Mouse (Mus musculus) limb, embryonic 11.5 days (tissue): ENCODE measurements around the gene Gm45021. TPM values are rescaled to one million over a fixed set of nuclear protein-coding genes. Genes with fewer than 3 reads are reported as not detected.

Experiments used
- ATAC-seq: fragments of 200-750 bp; cut with Nextera tagmentation; 2 replicates; pipeline ENCODE4 v1.8.0; 2017; ENCODE audit warnings: low read depth; ENCODE audit not compliant: insufficient number of reproducible peaks, low FRiP score, low TSS enrichment
- DNase-seq: peaks from one replicate; pipeline ENCODE4 v3.0.0-alpha.2; 2015; ENCODE audit warnings: low spot score
- H3K27ac ChIP-seq: fragments of 300-500 bp; sonication (generic); replicated peaks from 2 replicates; pipeline ENCODE4 v1.5.1; 2014; ENCODE audit warnings: low read depth, mild to moderate bottlenecking, low read length
- H3K27me3 ChIP-seq: fragments of 300-500 bp; sonication (generic); 2 replicates; pipeline ENCODE4 v1.6.1; 2014; ENCODE audit warnings: mild to moderate bottlenecking, low read length, mixed read lengths; ENCODE audit not compliant: control insufficient read depth, insufficient read depth
- H3K36me3 ChIP-seq: fragments of 300-500 bp; sonication (generic); 2 replicates; pipeline ENCODE4 v1.6.1; 2014; ENCODE audit warnings: mild to moderate bottlenecking, low read length, moderate library complexity, mixed read lengths; ENCODE audit not compliant: control insufficient read depth, insufficient read depth
- H3K4me1 ChIP-seq: fragments of 300-500 bp; sonication (generic); 2 replicates; pipeline ENCODE4 v1.6.1; 2014; ENCODE audit warnings: low read length, mixed read lengths; ENCODE audit not compliant: control insufficient read depth, insufficient read depth
- H3K4me2 ChIP-seq: fragments of 300-500 bp; sonication (generic); 2 replicates; pipeline ENCODE4 v1.6.1; 2014; ENCODE audit warnings: low read depth, mild to moderate bottlenecking, moderate library complexity; ENCODE audit not compliant: severe bottlenecking
- H3K4me3 ChIP-seq: fragments of 300-500 bp; sonication (generic); 2 replicates; pipeline ENCODE4 v1.5.1; 2014; ENCODE audit warnings: low read depth, low read length
- H3K9ac ChIP-seq: fragments of 300-500 bp; sonication (generic); 2 replicates; pipeline ENCODE4 v1.6.1; 2014; ENCODE audit warnings: mild to moderate bottlenecking, low read length
- H3K9me3 ChIP-seq: fragments of 300-500 bp; sonication (generic); 2 replicates; pipeline ENCODE4 v1.6.1; 2016; ENCODE audit warnings: low read length; ENCODE audit not compliant: control insufficient read depth
- WGBS: fragments of 180-500 bp; shearing (Covaris S2); extraction: QIAGEN DNeasy Blood & Tissue Kit; methylation state at CpG from one replicate; pipeline ENCODE4 v1.1.7; 2014; 5-methylcytosine and 5-hydroxymethylcytosine counted together
- polyA plus RNA-seq: library from polyadenylated mRNA; unstranded; fragments of >200 nt; fragmentation: Nextera tagmentation; extraction: Ambion mirVana; gene quantifications from 2 replicates; pipeline ENCODE4 v1.2.1, GENCODE M21; 2014

The Gm45021 gene
- polyA plus RNA-seq, 1 experiment from 2014 or later = not detected

GRCm38 (mm10) chr6:48642764-48643292 lies 53.4 kb downstream of the Gm45021 start:
- Histone ChIP-seq H3K9me3 (no peaks in the 10 kb centered on the region), H3K27ac (no peak overlapping the region), H3K9ac (no peak overlapping the region), H3K4me1 (no peaks in the 10 kb centered on the region), H3K27me3 (no peaks in the 10 kb centered on the region), H3K4me2 (no peak overlapping the region), H3K36me3 (no peaks in the 10 kb centered on the region), H3K4me3 (no peak overlapping the region)
- ATAC-seq = no peak
- 22% methylated on average over 4 of the region's 4 CpGs for WGBS
- DNase-seq = peak; percentile 37

DNA sequence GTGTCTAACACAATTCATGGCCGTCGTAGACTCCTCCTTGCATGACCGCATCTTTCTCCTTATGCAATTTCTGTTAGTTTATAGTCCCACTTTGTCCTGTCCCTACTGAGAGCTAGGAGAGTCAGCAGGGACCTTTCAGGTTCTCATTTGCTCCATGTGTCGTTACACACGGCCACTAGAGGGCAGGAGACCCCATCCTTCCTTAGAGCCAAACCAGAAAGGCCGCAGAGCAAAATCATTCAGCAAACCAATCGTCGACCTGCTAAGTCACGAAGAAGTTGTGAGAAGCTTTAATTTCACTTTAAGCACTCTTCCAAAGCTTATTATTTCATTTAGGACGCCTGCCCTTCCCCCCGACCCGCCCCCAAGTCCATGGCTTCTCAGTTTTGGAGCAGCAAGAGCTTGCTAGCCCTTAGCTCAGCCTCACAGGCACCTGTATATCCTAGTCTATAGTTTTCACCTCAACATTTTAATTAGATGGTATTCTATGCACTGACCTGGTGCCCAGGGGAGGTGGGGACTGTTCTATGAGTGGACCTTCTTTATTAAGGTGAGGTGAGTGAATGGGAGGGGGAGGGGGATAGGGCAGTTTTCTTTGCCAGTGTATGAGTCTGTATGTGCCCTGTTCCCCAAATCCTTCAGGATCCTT lies 56.4 kb downstream of the Gm45021 start:
- no peak overlapping the region for H3K4me2 ChIP-seq
- no peaks in the 10 kb centered on the region for H3K27me3 ChIP-seq
- H3K9ac ChIP-seq = no peak overlapping the region
- DNase-seq (peak; percentile 78), ATAC-seq (no peak)
- no peaks in the 10 kb centered on the region for H3K36me3 ChIP-seq
- no peak overlapping the region for H3K4me3 ChIP-seq
- H3K9me3 ChIP-seq = no peaks in the 10 kb centered on the region
- WGBS = 17% methylated on average over 12 of the region's 12 CpGs
- H3K27ac ChIP-seq = no peak overlapping the region
- H3K4me1 ChIP-seq = no peaks in the 10 kb centered on the region

- Histone ChIP-seq H3K4me3 (no peak overlapping the region), H3K9ac (no peak overlapping the region), H3K27me3 (no peaks in the 10 kb centered on the region), H3K27ac (no peak overlapping the region), H3K4me2 (no peak overlapping the region), H3K4me1 (no peaks in the 10 kb centered on the region), H3K9me3 (no peaks in the 10 kb centered on the region), H3K36me3 (no peaks in the 10 kb centered on the region)
- WGBS = 84% methylated on average over 4 of the region's 4 CpGs
- no peak for ATAC-seq
- DNase-seq = no peak
Measured at GRCm38 (mm10) chr6:48646309-48646690, 56.9 kb downstream of the Gm45021 start.

DNA sequence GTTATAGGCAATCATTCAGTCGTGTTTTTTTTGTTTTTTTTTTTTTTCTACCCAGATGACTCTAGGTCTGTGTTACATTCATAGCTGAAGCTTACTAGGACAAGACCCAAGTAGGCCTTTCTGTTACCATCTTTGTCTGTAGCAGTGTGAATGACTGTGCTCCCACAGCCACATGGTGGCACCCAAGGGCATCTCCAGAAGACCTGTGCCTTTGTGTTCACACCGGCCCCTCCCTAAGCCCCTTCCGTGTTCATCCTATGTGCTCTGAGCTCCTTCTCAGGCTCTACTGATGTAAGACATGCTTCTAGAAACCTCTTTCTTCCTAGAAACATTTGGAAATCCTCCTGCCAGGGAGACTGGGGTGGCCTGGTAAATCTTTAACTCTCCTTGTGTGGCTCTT lies 57.6 kb downstream of the Gm45021 start, which contains the start of gene Gimap8:
Gene Gimap8, plus strand, starts transcription at position 240 of the 400 bp plus-strand sequence.
- DNase-seq (no peak), ATAC-seq (no peak)
- H3K4me1 ChIP-seq = no peaks in the 10 kb centered on the region
- H3K4me2 ChIP-seq = no peak within 1 kb of the TSS
- H3K27ac ChIP-seq = no peak within 1 kb of the TSS
- no peaks in the 10 kb centered on the region for H3K27me3 ChIP-seq
- H3K9me3 ChIP-seq = no peaks in the 10 kb centered on the region
- 47% methylated on average over 3 of the region's 3 CpGs for WGBS
- no peaks in the 10 kb centered on the region for H3K36me3 ChIP-seq
- no peak within 1 kb of the TSS for H3K9ac ChIP-seq
- H3K4me3 ChIP-seq = no peak within 1 kb of the TSS

DNA sequence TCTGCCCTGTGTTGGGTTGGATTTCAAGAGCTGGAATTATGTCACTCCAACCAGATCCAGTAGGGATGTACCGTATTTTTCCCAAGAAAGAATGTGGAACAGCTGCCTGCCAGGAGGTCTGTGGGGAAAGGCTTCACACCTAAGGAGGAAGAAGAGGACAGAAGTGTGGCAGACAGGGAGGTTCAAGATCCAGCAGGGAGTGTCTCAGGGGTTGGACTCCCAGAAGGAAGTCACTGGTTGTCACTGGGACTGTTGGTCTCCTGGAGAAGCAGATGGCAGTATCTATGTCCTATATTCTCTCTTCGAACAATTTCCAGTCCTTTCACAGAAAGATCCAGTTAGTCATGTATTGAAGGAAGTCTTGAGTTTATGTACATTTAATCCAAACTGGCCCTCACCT lies 58.2 kb downstream of the Gm45021 start:
- Histone ChIP-seq H3K9ac (no peak overlapping the region), H3K27me3 (no peaks in the 10 kb centered on the region), H3K4me2 (no peak overlapping the region), H3K9me3 (no peaks in the 10 kb centered on the region), H3K4me1 (no peaks in the 10 kb centered on the region), H3K4me3 (no peak overlapping the region), H3K27ac (no peak overlapping the region), H3K36me3 (no peaks in the 10 kb centered on the region)
- no peak for ATAC-seq
- WGBS = 83% methylated on average over 2 of the region's 2 CpGs
- DNase-seq = no peak

GRCm38 (mm10) chr6:48648779-48649178 lies 59.4 kb downstream of the Gm45021 start:
- DNase-seq (no peak), ATAC-seq (no peak)
- WGBS = 91% methylated on average over 4 of the region's 4 CpGs
- Histone ChIP-seq H3K4me2 (no peak overlapping the region), H3K36me3 (no peaks in the 10 kb centered on the region), H3K27ac (no peak overlapping the region), H3K9me3 (no peaks in the 10 kb centered on the region), H3K9ac (no peak overlapping the region), H3K4me1 (no peaks in the 10 kb centered on the region), H3K4me3 (no peak overlapping the region), H3K27me3 (no peaks in the 10 kb centered on the region)

DNA sequence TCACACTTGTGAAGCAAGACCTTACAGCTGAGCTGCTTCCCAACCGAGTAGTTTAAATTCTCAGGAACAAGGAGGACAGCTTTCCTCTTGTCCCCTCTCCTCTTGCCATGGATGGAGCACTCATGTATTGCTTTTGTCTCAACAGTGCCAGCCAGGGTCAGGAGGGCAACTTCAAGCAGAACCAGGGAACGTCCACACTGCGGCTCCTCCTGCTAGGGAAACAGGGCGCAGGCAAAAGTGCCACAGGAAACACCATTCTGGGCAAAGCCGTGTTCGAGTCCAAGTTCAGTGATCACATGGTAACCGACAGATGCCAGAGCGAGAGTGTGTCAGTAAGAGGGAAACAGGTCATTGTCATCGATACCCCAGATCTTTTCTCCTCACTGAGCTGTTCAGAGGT lies 60.6 kb downstream of the Gm45021 start:
- H3K36me3 ChIP-seq = no peaks in the 10 kb centered on the region
- H3K4me3 ChIP-seq = no peak overlapping the region
- H3K4me2 ChIP-seq = no peak overlapping the region
- H3K9ac ChIP-seq = no peak overlapping the region
- no peaks in the 10 kb centered on the region for H3K9me3 ChIP-seq
- H3K27ac ChIP-seq = no peak overlapping the region
- no peaks in the 10 kb centered on the region for H3K4me1 ChIP-seq
- WGBS = 91% methylated on average over 9 of the region's 9 CpGs
- ATAC-seq (no peak), DNase-seq (no peak)
- H3K27me3 ChIP-seq = no peaks in the 10 kb centered on the region

- no peak overlapping the region for H3K4me3 ChIP-seq
- no peaks in the 10 kb centered on the region for H3K27me3 ChIP-seq
- no peaks in the 10 kb centered on the region for H3K4me1 ChIP-seq
- ATAC-seq = no peak
- no peak overlapping the region for H3K27ac ChIP-seq
- no peak overlapping the region for H3K4me2 ChIP-seq
- no peak for DNase-seq
- H3K9ac ChIP-seq = no peak overlapping the region
- 68% methylated on average over 5 of the region's 5 CpGs for WGBS
- no peaks in the 10 kb centered on the region for H3K36me3 ChIP-seq
- H3K9me3 ChIP-seq = no peaks in the 10 kb centered on the region
Measured at GRCm38 (mm10) chr6:48658721-48659120, 69.3 kb downstream of the Gm45021 start.
